Comparison of ENCODE assay signal across 8 mouse cellular contexts in genomic region chr11:110379661-110380309, GRCm38 (mm10). TPM values are rescaled to one million over a fixed set of nuclear protein-coding genes. Genes with fewer than 3 reads are reported as not detected.
A peak's percentile ranks its signal among the peaks of the same experiment; 100 is the strongest.
DNase-seq lines count a peak whose midpoint lies in the region; ATAC-seq and TF ChIP-seq lines count a peak whose summit lies in the region.

No protein-coding gene starts in this region.

- H3K9ac ChIP-seq in hindbrain, embryonic 13.5 days = 0 out of 2 replicates have a peak overlapping the region, but pooled peaks have one; percentile 8

- H3K4me1 ChIP-seq in hindbrain, embryonic 13.5 days (replicated peaks) = peaks cover 11% of the 10 kb centered on the region

- in situ Hi-C loops in Patski (cut with MboI; ENCODE audit: low pct_unique_long_range_greater_than_20kb) = no loop called here

- H3K4me2 ChIP-seq in hindbrain, embryonic 13.5 days = peak overlapping the region; percentile 57

- peak; percentile 31 for ATAC-seq in Patski
- ATAC-seq in hindbrain, embryonic 13.5 days (ENCODE audit: low FRiP score) = no peak
- ATAC-seq in inflammation-experienced regulatory T-cells, adult 6 months = no peak

- TF ChIP-seq CTCF in Patski (IDR thresholded peaks at IDR 0.05) = no peak

- POLR2A ChIA-PET in Patski (lab: Charles Lee) = interaction anchor here (0.6 to 0.8 kb wide), 2 partner anchors 18 to 115 kb away, joined by 4 to 5 read pairs; no protein-coding TSS in a partner anchor

- CTCF ChIA-PET in Patski (lab: Charles Lee) = interaction anchor here (0.8 to 1.2 kb wide), 3 partner anchors 9 to 14 kb away, joined by 3 to 4 read pairs (median 3); no protein-coding TSS in a partner anchor

- H3K9me3 ChIP-seq in hindbrain, embryonic 13.5 days = no peaks in the 10 kb centered on the region

- no peak overlapping the region for H3K27ac ChIP-seq in hindbrain, embryonic 13.5 days

- no peaks in the 10 kb centered on the region for H3K27me3 ChIP-seq in Patski
- 0 out of 2 replicates have a peak, but pooled peaks cover 12% of the 10 kb centered on the region for H3K27me3 ChIP-seq in hindbrain, embryonic 13.5 days

- 15% methylated on average over 20 of the region's 20 CpGs for WGBS in hindbrain, embryonic 13.5 days

- H3K4me3 ChIP-seq in hindbrain, embryonic 13.5 days = peak overlapping the region; percentile 25

- no peak for DNase-seq in Patski (ENCODE audit: low read depth, low spot score)
- DNase-seq in cerebellum, postnatal 14 days = peak; percentile 38 to 44
- peak; percentile 87 for DNase-seq in gastrocnemius, adult 18-20 months (ENCODE audit: low spot score)
- peak; percentile 25 to 29 for DNase-seq in layer of hippocampus, postnatal 25 days (ENCODE audit: extremely low spot score in 1 of 2, low spot score in 1 of 2)
- DNase-seq in lung, postnatal 10 days = peak; percentile 77
- DNase-seq in retina, embryonic 14.5 days (ENCODE audit: low spot score) = peak; percentile 42

- H3K36me3 ChIP-seq in hindbrain, embryonic 13.5 days = no peaks in the 10 kb centered on the region

RNA-seq across cellular contexts. Expression of gene Map2k6, which starts 19.1 kb away (rescaled TPM):
- 14.3 TPM for polyA plus RNA-seq in Patski (2021)
- total RNA-seq in gastrocnemius, adult 18-20 months (2021) = 10 to 100 TPM; 39.2 to 49.0 TPM
- 26.6 and 33.6 TPM in 2 replicates for polyA plus RNA-seq in hindbrain, embryonic 13.5 days (2015; fragmentation: Nextera tagmentation; extraction: Ambion mirVana)
- total RNA-seq in layer of hippocampus, postnatal 25 days (2021) = 10 to 100 TPM; 30.2 to 34.7 TPM
- polyA plus RNA-seq in inflammation-experienced regulatory T-cells, adult 6 months (2017; shearing (Covaris generic)) = 1 to 10 TPM; 6.1 to 8.3 (median 6.5) TPM

RNA-seq across cellular contexts. Expression of gene Abca5, which starts 42.3 kb away (rescaled TPM):
- 4.8 TPM for polyA plus RNA-seq in Patski (2021)
- total RNA-seq in gastrocnemius, adult 18-20 months (2021) = 10 to 100 TPM in 1 of 2 experiments, 1 to 10 TPM in 1; 9.5 to 12.8 TPM
- 8.7 TPM in 2 replicates for polyA plus RNA-seq in hindbrain, embryonic 13.5 days (2015; fragmentation: Nextera tagmentation; extraction: Ambion mirVana)
- 10 to 100 TPM; 33.4 to 39.9 TPM for total RNA-seq in layer of hippocampus, postnatal 25 days (2021)
- polyA plus RNA-seq in inflammation-experienced regulatory T-cells, adult 6 months (2017; shearing (Covaris generic)) = under 1 TPM; 0.33 to 0.84 (median 0.50) TPM
